Mouse (Mus musculus) bone marrow macrophage, adult 2 months (primary cell): ENCODE measurements at regions not wholly inside any gene's neighbourhood (a gene's known extent, or its start where the extent isn't known, plus 50 kb on each side); places are given as distances from the start of the nearest gene placed in this dataset.

Experiments
- H3K27ac ChIP-seq: 2 replicates; pipeline ENCODE4 v1.5.1; 2012; ENCODE audit warnings: low read depth, low read length; ENCODE audit not compliant: insufficient read depth
- H3K4me1 ChIP-seq: 2 replicates; pipeline ENCODE4 v1.6.1; 2012; ENCODE audit warnings: low read length; ENCODE audit not compliant: control insufficient read depth, insufficient read depth
- H3K4me3 ChIP-seq: 2 replicates; pipeline ENCODE4 v1.5.1; 2012; ENCODE audit warnings: mild to moderate bottlenecking, low read length, moderate library complexity; ENCODE audit not compliant: insufficient read depth
- CTCF ChIP-seq: IDR thresholded peaks from 2 replicates; pipeline ENCODE4 v1.5.1; 2012; ENCODE audit warnings: low read depth, mild to moderate bottlenecking, low read length, moderate library complexity
- POLR2A ChIP-seq: IDR thresholded peaks from 2 replicates; pipeline ENCODE4 v1.6.1; 2012; ENCODE audit warnings: mild to moderate bottlenecking, low read depth, low read length, borderline replicate concordance

GRCm38 (mm10) chr17:16571403-16571802, 492.5 kb upstream of the Zfp960 start:
- H3K4me3 ChIP-seq: no peak overlapping the region
- H3K4me1 ChIP-seq: peaks cover 3% of the 10 kb centered on the region
- TF ChIP-seq CTCF (no peak), POLR2A (no peak)
- H3K27ac ChIP-seq: no peak overlapping the region

DNA sequence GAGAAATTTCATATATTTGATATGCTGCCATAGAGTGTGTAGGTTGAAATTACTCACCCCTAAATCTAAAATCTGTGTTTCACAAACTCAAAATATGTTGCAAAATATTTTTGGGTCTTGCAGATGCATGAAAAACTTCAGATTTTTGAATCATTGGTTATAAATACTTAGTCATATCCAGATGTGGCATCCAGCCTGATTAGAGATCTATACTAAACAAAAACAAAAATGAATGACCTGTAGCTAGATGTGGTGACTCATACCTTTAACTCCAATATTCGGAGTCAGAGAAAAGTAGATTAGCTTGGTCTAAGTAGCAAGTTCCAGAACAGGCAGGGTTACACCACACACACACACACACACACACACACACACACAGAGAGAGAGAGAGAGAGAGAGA, 475.1 kb upstream of the Zfp960 start:
- no peak overlapping the region for H3K4me3 ChIP-seq
- no peak for TF ChIP-seq CTCF
- no peak for TF ChIP-seq POLR2A
- H3K27ac ChIP-seq: no peak overlapping the region
- no peaks in the 10 kb centered on the region for H3K4me1 ChIP-seq

- TF ChIP-seq CTCF (no peak), POLR2A (no peak)
- no peak overlapping the region for H3K4me3 ChIP-seq
- no peaks in the 10 kb centered on the region for H3K4me1 ChIP-seq
- H3K27ac ChIP-seq: no peak overlapping the region
Measured at GRCm38 (mm10) chr17:16599671-16600070, 464.2 kb upstream of the Zfp960 start.

DNA sequence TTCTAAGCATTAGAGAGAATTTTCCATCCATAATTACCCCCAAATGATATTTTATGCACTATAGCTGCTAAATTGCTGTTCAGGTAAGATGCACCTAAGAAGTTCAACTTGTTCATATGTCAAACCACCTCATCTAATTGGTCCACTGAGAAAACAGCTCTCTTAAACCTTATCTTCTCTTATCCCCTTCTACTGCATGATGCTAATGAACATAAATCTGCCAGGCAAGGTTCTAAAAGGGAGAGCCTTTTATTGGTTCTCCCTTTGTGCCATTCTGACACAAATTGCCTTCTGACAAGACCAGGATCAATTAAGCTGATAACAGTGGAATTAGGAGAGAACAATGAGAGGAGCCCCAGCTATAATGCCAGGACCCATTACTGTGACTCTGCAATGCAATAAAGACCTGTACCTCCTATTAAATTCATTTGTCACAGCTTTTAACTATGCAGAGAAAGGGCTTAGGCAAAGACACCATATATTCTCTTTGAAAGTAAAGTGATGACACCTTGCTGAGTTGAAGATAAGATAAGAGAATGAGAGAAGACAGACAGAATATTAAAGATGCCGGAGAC, 451.4 kb upstream of the Zfp960 start:
- no peak overlapping the region for H3K27ac ChIP-seq
- no peak for TF ChIP-seq CTCF
- no peak for TF ChIP-seq POLR2A
- no peak overlapping the region for H3K4me3 ChIP-seq
- no peaks in the 10 kb centered on the region for H3K4me1 ChIP-seq

DNA sequence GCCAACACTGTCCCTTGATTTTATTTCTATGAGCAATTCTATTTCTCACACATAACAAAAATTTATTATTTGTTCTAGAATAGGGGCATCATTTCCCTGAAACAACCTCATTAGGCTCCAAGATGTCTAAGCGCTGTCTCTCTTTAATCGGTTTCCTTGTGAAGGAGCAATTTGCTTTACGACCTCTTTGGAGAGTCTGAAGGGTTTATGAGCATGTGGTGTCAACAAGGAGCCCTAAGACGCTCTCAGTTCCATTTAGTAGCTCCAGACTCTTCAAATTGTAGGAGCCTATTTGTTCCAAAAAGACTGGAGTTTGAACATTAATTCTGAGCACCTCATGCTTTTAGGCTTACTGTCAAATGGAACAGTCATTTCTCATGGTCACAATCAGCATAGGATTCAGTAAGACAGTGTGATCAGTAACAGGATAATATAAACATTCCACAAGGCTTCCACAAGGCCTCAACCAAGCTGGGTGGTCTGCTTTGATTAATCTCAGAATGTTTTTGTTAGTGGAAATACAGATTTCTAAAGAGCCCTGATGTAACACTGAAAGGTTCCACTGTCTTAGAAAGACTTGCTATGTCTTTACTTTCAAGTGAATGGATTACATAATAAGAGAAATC, 441.9 kb upstream of the Zfp960 start:
- H3K4me1 ChIP-seq: no peaks in the 10 kb centered on the region
- TF ChIP-seq CTCF (no peak), POLR2A (no peak)
- H3K27ac ChIP-seq: no peak overlapping the region
- no peak overlapping the region for H3K4me3 ChIP-seq

DNA sequence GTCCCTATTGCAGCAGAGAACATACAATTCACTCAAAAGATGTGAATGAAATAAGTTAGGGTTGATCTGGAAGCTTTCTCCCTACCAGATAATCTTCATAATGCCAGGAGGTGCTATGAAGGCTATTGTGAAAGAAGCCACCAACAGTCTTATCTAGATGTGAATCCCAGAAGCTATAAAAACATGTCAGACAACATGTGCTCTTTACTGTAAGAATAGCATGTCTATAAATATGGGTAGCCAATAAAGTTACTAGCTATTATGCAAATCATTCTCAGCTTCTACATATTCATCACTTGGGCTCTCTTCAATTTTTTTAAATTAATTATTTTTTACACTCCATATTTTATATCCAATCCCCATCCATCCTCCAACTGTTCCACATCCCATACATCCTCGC, 434.1 kb upstream of the Zfp960 start:
- Histone ChIP-seq H3K27ac (no peak overlapping the region), H3K4me3 (no peak overlapping the region), H3K4me1 (no peaks in the 10 kb centered on the region)
- no peak for TF ChIP-seq POLR2A
- no peak for TF ChIP-seq CTCF

- TF ChIP-seq POLR2A (no peak), CTCF (no peak)
- Histone ChIP-seq H3K27ac (no peak overlapping the region), H3K4me1 (no peaks in the 10 kb centered on the region), H3K4me3 (no peak overlapping the region)
Measured at GRCm38 (mm10) chr17:16633426-16633825, 430.5 kb upstream of the Zfp960 start.

- no peaks in the 10 kb centered on the region for H3K4me1 ChIP-seq
- H3K4me3 ChIP-seq: no peak overlapping the region
- no peak for TF ChIP-seq CTCF
- TF ChIP-seq POLR2A: no peak
- H3K27ac ChIP-seq: no peak overlapping the region
Measured at GRCm38 (mm10) chr17:16637463-16637862, 426.4 kb upstream of the Zfp960 start.

- H3K4me1 ChIP-seq: no peaks in the 10 kb centered on the region
- TF ChIP-seq POLR2A: no peak
- TF ChIP-seq CTCF: no peak
- H3K4me3 ChIP-seq: no peak overlapping the region
- H3K27ac ChIP-seq: no peak overlapping the region
Measured at GRCm38 (mm10) chr17:16647942-16648341, 416.0 kb upstream of the Zfp960 start.

DNA sequence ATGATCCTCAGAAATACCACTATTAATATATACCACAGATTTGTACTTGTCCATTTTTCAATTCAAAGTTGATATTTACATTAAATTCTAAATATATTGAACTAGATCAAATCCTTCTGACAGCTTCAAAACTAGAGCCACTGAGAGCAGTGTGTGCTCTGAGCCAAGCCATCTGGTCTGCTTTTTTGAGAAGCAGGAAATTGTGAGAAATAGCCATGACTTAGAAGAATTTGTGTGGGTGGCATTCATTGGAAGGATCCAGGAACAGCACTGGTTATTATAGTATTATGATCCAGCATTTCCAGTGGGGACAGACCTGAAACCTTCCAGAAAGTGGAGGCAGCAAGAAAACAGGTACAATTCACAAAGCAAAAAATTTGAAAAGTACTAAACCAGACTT, 398.7 kb upstream of the Zfp960 start:
- TF ChIP-seq POLR2A (no peak), CTCF (no peak)
- Histone ChIP-seq H3K27ac (no peak overlapping the region), H3K4me1 (no peaks in the 10 kb centered on the region), H3K4me3 (no peak overlapping the region)

- no peak overlapping the region for H3K4me3 ChIP-seq
- no peak overlapping the region for H3K27ac ChIP-seq
- H3K4me1 ChIP-seq: no peaks in the 10 kb centered on the region
- no peak for TF ChIP-seq POLR2A
- no peak for TF ChIP-seq CTCF
Measured at GRCm38 (mm10) chr17:16667606-16668005, 396.3 kb upstream of the Zfp960 start.

GRCm38 (mm10) chr17:16704199-16704598, 359.7 kb upstream of the Zfp960 start:
- no peaks in the 10 kb centered on the region for H3K4me1 ChIP-seq
- H3K4me3 ChIP-seq: no peak overlapping the region
- H3K27ac ChIP-seq: no peak overlapping the region
- no peak for TF ChIP-seq CTCF
- no peak for TF ChIP-seq POLR2A
